Mouse (Mus musculus): ENCODE results near the gene Zfp593.

Zfp593 gene

GRCm38 (mm10) chr4:134234876-134235275 is 10.5 kb downstream of the Zfp593 start:
- DNase-seq (ENCODE audit: low read depth): no peak

- no peak for DNase-seq (ENCODE audit: low read depth)
These were observed 15.0 kb downstream of the Zfp593 start for GRCm38 (mm10) chr4:134230431-134230830.

DNA sequence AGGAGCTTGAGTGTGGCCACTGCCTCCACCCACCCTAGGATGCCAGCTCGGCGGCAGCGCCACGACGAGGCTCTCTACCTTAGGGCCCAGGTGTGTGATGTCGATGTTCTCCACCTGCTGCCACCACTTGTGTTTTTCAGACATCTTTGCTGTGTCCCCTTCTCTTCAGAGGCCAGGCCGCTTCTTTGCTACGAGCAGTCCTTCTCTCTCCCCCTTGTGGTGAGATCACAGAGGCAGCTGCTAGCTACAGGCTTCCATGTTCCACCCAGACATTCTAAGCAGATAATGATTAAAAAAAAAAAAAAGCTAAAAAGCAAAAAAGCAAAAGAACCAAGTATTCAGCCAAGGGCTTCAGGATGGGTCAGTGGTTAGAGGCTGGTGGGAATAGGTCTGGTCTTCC is 18.2 kb downstream of the Zfp593 start, which contains the start of gene Catsper4:
Gene Catsper4 (minus strand): TSS at position 190 of the 400 bp plus-strand sequence.
- DNase-seq (ENCODE audit: low read depth): peak; percentile 25

- DNase-seq (ENCODE audit: low read depth): no peak
These were observed 22.4 kb downstream of the Zfp593 start for GRCm38 (mm10) chr4:134222793-134223600.

DNA sequence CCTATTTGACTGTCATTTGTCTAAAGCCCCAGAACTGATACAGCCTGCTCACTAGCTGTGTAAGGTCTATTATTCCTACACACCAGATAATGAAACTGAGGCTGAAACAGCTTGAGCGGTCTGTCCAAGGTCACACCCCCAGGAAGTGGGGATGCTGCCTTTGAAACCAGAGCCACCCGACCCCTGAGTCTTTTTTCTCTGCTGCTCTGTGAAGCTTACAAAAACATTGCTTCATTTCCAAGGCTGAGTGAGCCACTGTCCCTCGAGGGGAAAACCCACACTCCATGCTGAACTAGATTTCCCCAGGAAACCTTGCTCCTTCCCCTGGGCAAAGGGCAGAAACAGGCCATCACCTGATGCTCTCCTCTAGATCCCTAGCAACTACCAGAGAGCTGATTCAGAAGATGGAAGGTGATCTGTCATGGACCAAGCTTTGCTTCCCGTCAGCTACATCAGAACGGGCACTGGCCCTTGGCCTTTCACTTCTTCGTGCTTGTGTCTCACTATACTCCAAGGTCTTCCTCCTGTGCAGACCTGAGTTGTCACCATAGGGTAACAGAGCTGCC is 38.8 kb downstream of the Zfp593 start:
- DNase-seq (ENCODE audit: low read depth): no peak

DNA sequence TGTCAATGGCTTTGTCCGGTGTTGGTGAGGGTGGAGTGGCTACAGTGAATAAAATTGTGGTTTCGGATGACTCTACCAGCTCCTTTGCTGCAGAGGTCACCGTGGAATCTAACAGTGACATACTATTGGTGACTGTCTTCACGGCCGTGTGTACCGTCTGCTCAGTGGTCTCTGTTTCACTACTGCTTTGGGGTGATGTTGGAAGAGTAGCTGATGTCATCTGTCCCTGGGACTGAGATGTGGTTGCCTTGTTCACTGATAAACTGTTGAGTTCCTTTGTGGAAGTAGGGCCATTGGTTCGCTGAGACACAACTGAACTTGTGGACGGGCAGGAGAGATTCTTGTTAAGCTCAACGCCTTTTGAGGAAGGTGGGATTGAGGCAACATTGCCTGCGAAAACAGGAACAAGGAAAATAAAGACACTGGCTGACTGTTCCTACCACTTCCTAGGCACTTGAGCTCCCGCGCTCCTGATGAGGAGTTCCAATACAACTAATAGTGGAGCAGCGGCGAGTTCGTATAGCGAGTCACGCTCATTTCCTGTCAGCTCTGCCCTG is 42.0 kb downstream of the Zfp593 start:
- DNase-seq (ENCODE audit: low read depth): no peak

DNA sequence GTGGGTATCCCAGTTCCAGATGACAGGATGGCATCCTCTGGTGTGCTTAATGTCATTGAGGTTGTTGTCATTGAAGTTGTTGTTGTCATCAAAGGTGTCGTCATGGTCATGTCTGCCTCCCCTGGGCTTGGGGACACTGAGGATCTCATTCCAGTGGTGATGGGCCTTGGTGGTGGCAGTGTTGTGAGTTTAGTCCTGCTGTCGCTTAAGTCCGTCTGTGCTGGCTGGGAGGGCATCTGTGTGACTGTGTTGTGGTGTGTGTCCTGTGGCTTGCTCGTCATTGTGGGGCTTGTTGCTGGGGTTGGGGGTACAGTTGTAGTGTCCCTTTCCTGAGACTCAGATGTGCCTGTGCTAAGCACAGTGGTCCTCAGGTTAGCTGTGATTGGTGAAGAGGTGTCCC is 42.5 kb downstream of the Zfp593 start, which contains the start of gene Gm7534:
Gene Gm7534 (minus strand): TSS at position 101 of the 400 bp plus-strand sequence.
- no peak for DNase-seq (ENCODE audit: low read depth)

- no peak for DNase-seq (ENCODE audit: low read depth)
These were observed 46.0 kb downstream of the Zfp593 start for GRCm38 (mm10) chr4:134199371-134199770.

Data from 416B (cell line).